Mouse (Mus musculus) G1E (cell line): ENCODE results near the gene Chka.

ENCODE experiments used
- CTCF ChIP-seq: IDR thresholded peaks from 2 replicates; pipeline ENCODE4 v1.5.1; 2012; ENCODE audit warnings: low read depth, low read length, inconsistent platforms, mixed read lengths
- GATA1 ChIP-seq: IDR thresholded peaks from 2 replicates; pipeline ENCODE4 v1.6.1; 2012; ENCODE audit warnings: borderline replicate concordance, low read length, inconsistent platforms, mixed read lengths
- GATA2 ChIP-seq: IDR thresholded peaks from 2 replicates; pipeline ENCODE4 v1.6.1; 2012; ENCODE audit warnings: low read depth, low read length, inconsistent platforms, borderline replicate concordance
- POLR2AphosphoS5 ChIP-seq: IDR thresholded peaks from 2 replicates; pipeline ENCODE4 v1.6.1; 2012; ENCODE audit warnings: low read depth, low read length, inconsistent platforms; ENCODE audit not compliant: insufficient replicate concordance
- TAL1 ChIP-seq: conservative IDR thresholded peaks from 2 replicates; pipeline ENCODE4 v1.6.1; 2012; ENCODE audit warnings: low read depth, low read length, inconsistent platforms, mixed read lengths

DNA sequence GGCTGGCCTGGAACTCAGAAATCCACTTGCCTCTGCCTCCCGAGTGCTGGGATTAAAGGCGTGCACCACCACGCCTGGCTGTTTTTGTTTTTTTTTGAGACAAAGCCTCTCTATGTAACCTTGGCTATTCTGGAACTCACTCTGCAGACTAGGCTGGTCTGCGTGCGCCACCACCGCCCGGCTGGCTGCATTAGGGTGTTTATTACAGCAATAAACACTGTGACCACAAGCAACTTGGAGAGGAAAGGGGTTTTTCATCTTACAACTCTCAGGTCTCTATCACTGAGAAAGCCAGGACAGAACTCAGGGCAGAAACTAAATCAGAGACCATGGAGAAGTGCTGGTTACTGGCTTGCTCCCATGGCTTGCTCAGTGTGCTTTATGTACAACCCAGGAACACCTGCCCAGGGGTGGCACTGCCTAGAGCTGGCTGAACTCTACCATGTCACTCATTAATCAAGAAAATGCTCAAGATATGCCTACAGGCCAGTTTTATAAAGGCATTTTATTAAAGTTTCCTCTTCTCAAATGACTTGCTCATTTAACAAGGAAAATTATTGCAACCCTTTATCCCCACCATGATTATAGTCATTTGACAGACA lies 3.3 kb upstream of the Chka start:
- TF ChIP-seq GATA1 (no peak), CTCF (no peak), POLR2AphosphoS5 (no peak), TAL1 (no peak), GATA2 (no peak)
